Mouse (Mus musculus): ENCODE results near the gene Ppp1r1b.
A peak's percentile ranks its signal among the peaks of the same experiment; 100 is the strongest.

Ppp1r1b gene

DNA sequence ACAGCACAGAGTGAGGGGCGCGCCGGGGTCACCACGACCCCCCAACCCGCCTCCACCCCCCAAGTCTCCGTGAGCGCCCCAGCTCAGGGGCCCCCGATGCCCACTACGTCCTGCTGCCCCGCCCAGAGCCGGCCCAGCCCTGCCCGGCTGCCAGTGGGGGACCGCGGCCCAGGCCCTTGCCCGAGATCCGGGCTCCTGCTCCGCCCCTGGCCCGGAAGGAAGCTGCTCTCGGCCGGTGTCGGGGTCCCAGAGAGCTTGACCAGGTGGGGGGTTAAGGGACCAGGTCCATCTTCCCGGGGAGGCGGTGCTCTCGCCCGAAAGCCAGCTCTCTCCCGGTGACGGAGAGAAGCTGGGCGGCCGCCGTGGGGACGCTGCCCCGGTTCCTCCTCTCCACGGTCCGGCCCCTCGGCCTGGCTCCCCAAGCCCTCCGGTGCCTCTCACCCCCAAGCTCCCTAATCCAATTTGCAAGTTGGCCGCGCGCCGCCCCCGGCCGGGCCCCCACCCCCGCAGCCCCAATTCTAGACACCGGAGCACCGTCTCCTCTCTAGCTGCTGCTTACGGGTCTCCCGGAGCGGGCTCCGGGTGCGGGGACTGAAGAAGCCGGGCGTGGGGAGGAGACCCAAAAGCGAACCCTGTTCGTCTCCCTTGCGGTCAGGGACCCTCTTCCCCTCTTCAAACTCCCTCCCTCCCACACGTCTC is 19.7 kb upstream of the Ppp1r1b start:
- DNase-seq (ENCODE audit: low spot score in 2 of 2) = no peak

DNA sequence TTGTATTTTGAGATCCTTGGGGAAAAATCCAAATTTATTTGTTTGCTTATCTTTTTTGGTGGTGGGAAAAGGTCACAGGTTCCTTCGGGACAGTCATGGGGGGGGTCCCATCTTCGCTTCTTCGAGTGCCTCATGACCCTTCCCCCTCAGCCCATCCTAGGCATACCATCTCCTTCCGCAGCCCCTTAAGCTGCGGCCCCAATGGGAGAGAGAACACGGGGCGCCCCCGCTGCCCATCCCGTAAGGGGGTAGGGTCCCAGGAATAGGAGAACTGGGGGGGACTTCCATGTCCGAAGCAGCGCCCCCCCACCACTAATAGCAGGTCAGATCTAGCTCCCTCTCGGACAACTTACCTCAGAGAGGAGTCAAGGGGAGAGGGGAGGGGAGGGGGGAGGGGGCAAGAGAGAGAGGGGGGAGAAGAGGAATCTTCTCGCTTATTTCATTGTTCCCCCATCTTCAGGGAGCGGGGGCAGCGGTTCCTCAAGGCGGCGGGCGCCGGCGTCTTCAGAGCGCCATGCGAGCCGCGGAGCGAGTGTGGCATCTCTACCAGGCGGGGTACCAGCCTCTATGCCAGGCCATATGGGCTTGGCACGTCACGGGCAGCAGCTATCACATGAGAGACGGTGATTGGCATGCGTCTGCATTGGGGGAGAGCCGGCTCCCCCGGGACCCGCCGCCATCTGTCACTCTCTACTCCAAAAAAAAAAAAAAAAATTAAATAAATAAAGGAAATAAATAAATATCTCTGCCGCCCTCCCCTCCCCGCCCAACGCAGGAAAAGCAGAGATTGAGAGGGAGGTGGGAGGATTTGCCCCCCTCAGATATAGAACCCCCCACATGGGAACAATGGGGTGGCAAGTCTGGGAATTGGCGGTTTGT is 18.9 kb upstream of the Ppp1r1b start, which contains the start of gene Neurod2:
TSS of gene Neurod2 (minus strand) at position 568 of the 879 bp plus-strand sequence.
- DNase-seq (ENCODE audit: low spot score in 2 of 2) = no peak

DNA sequence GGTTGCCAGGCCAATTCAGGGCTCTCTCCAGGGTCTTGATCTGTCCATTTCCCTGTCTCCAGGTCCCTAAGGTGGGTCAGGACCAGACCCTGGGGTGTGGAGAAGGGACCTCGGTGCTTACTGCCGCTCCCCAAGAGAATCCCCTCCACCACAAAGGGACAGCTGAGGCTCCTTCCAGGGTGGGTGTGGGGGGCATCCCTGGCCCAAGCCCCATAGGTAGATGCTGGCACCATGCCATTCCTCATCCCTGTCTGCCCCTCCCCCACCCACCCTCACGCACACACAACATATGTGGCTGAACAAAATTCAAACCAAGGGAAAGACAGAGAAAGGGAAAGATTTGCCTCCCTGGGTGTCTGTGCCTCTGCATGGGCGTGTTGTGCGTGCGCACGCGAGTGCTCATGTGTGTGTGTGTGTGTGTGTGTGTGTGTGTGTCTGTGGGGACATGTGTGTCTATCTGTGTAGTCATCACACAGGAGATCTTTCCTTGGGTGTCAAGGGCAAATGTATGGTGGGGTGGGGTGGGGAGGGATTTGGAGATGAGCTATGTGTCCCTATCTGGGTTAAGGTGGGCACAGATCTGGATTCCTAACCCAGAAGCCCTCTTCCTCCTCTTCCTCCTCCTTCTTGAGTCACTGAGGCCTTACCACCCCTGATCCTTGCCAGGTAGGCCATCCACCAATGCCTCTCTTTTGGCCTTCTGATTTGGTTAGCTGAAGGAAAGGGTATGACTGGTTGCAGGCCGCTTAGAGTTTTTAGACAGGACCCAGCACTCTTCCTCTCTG is 18.1 kb upstream of the Ppp1r1b start:
- no peak for DNase-seq (ENCODE audit: low spot score in 2 of 2)

DNA sequence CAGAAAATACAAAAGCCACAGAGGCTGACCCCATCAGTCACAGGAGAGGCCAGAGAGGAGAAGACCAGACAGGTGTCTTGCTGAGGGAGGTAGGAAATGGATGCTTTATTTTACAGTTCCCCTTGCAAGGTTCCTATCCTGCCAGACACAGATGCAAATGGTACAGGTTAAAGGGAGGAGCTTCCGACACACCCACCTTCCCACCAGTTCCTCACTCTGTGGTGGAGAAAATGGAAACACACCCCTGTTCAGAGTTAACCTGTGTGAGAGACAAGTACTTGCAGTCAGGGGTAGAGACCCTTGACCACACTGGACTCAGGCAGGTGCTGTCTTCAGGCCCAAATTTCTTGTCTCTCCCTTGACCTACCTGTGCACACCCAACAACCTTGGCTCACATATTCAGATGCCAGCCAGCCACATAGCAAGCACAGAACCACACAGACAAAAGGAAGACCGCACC is 17.4 kb upstream of the Ppp1r1b start:
- DNase-seq (ENCODE audit: low spot score in 2 of 2) = no peak

DNA sequence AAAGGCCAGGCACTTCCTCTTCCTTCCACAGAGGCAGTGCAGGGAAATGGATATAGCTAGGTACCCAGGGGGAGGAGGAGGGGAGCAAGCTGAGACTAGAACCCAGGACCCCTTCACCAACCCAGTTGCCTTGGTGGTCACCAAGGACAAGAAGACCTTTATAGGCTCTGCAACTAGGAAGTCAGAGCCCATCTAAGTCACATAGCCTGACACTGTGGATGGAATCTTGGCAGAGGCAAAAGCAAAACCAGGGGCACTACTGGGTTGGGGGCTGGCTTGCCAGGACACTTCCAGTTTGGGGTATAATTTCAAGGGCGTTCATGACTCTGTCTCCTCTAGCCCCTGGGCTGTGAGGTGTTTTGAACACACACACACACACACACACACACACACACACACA is 16.8 kb upstream of the Ppp1r1b start:
- no peak for DNase-seq (ENCODE audit: low spot score in 2 of 2)

DNA sequence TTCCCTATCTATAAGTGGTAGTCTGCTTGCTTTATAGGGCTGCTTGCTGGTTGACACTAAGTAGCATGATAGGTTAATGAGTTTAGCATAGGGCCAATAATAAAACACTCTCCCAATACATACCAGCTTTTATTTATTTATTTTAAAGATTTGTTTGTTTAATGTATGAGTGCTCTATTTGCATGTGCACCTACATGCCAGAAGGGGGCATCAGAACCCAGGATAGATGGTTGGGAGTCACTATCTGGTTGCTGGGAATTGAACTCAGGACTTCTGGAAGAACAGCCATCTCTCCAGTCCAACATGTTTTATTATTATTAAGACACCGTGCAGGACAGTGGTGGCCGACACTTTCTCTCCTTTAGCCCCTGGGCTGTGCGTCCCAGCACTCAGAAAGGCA is 16.0 kb upstream of the Ppp1r1b start:
- no peak for DNase-seq (ENCODE audit: low spot score in 2 of 2)

DNA sequence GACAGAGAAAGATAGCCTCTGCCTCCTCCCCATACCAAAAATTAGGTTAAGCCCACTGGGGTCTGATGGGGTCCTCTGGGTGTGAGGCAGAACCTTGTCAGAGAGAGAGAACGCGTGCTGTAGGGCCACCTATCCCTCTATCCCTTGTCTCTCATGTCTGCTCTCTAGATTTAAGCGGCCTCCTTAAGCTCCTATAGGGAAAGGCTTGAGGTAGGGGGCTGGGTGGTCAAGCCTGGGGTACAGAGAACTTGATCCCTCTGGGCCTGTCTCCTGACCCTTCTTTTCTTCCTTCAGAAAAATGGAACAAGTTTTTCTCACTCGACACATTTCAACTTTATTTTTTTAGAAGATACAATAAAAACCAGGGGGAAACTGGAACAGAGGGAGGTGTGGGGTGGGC is 15.4 kb upstream of the Ppp1r1b start:
- no peak for DNase-seq (ENCODE audit: low spot score in 2 of 2)

DNA sequence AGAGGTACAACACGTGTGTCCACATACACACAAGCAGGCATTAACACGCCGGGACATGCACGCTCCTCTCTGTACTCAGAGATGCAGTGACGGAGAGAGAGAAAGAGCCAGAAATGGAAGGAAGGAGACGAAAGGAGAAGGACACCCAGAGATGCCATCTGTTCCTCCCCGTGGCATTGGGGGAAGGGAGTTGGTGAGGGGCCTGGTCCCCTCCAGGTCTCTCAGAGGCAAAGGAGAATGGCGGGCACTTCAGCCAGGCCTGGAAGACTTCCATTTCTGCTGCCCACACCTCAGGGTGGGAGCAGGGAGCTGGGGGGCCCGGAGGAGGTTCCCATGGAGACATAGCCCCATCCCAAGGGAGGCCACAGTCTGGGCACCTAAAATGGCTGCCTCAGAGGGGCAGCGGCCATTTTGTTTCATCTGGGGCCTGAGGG is 14.9 kb upstream of the Ppp1r1b start:
- DNase-seq (ENCODE audit: low spot score in 2 of 2) = no peak

DNA sequence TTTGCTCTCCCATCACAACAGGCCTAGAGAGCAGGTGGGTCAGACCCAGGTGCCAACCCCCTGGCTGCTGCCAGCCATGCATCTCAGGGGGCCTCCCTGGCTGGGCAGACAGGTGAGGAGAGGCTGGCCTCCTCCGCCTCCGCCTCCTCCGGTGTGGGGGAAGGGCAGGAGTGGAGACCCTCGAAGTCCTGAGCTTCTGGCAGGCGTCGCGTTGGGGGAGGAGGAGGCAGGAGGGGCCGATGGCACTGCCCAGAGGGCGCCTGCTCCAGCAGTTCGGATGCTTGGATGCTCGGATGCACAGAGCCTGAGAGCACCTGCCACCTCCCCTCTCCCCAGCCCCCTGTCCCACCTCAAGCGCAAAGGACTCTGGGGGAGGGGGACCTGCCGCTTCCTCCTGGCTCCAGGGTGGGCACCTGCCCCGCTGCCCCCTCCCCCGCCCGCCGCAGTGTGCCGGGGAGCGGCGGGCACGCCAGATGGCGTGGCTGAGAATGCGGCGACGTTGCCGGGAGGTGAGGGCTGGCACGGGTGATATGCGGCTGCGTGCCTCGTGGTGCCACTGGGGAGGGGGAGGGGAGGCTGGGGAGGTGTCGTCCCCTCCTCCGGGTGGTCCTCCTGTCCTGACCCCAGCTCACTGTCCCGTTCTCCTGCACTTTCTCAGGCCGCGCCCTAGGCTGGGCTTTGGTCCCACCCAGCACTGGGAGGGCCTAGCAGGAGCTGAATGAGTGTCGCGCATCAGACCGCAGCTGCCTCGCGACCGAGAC is 14.0 kb upstream of the Ppp1r1b start:
- DNase-seq (ENCODE audit: low spot score in 2 of 2) = no peak

DNA sequence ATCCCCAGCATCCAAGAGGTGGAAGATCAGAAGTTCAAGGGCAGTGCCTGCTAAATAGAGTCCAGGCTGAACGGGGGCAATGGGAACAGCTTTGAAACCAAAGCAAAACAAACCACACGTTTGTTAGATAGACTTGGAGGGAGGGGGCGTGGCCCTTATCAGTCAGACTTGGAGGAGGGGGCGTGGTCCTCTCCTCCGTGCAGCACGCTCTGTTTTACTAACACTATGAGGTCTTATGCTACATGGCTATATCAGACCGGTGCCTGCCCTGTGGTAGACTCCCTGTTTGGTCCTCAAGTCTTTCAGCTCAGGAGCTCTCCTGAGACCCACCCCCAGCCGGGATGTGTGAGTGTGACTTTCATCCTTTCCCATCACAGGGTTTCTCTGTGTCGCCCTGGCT is 13.0 kb upstream of the Ppp1r1b start:
- DNase-seq (ENCODE audit: low spot score in 2 of 2) = no peak

DNA sequence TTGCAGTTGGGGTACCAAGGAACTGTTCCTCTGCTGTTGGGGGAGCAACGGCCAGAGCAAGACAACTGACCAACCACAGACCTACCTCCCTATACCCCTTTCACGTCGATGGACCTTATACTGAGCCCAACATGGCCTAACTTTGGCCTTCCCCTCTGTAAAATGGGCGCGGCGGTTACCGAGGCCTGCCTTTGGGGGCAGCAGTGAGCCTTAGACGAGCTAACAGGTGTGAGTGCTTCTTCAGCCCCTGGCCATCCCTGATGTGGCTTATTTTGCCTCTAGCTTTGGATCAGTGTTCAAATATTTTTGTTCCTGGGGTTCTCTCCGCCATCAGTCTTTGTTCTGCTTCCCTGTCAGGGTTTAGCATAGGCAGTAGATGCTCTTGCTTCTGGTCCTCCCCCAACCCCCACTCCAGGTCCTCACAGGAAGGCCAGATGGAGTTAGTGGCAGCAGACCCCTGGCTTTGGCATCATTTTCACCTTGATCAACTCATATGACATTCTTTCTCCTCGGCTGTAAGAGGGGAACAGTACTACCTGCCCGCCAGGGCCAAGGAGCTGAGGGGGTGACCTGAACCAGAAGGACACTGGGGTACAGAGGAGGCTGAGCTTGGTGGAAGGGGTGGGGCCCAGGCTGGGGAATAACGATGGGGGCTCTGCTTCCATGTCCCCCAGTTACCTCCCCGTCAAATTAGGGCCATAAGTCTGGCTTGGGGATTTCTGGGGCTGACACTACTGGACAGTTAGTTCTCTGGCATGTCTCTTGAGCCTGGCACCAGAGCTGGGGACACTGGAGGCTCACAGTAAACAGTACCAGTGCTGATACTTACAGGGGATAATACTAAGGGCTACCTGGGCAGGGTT is 11.7 kb upstream of the Ppp1r1b start:
- no peak for DNase-seq (ENCODE audit: low spot score in 2 of 2)

DNA sequence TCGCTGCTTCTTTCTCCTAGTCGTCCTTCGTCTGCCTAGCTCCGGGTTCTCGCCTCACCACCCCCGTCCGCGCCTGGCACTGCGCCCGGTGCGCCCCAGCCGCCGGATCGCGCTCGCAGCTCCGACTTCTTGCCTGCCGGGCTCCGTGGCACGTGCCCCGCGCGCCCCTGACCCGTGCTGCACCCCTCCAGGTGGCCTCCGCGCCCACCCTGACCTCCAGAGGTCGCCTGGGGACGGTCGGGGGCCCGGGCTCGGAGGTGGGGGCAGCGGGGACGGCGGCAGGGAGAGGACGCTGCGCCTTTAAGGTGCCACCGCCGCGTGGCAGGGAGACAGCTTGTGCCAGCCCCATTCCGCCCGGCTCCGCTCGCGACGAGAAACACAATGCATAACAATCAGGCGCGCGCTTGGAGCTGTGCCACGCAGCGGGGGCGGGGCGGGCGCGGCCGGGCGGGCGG is 9.7 kb upstream of the Ppp1r1b start:
- DNase-seq (ENCODE audit: low spot score in 2 of 2) = no peak

DNA sequence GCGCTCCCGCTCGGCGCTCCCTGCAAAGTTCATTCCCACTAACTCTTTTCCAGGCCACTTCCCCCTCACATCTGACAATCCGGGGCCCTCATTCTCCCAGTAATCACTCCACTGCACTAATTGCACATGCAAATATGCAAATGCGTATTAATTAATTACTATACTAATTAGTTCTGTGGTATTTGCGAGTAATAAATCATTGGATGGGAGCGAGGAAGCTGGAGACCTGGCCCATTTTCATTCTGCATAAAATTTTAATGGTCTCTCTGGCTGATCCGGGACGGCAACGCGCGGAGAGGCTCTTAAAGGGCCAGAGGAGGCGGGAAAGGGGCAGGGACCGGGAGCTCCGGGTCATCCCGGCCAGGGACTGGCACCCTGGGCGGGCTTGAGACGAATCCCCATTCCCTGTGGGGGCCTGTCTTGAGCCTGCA is 9.1 kb upstream of the Ppp1r1b start:
- DNase-seq (ENCODE audit: low spot score in 2 of 2) = no peak

DNA sequence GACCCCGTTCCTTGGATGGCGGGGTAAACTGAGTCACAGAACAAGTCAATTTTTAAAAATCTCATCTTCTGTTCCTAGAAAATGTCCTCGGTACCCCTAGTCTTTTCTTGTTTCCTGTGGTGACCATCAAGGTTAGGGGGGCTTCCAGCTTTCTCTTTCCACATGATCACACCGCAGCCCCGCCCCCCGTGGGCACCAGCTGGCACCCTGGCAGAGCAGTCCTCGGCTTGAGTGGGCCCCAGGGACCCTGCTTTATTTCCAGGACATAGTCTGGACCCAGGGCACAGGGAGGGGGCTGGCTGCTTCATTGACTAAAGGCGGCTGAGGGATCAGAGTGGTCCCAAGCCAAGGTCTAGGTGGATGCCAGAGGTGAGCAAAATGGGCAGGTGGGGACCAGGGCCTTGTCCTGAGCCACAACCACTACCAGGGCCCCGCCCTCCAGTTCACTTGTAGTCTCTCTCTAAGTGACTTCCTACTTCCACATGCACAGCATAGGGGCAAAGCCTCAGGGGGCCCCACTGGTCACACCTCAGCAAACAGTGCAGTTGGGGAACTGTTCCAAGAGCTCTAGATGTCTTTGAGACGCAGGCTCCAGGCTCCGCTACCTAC is 8.4 kb upstream of the Ppp1r1b start:
- no peak for DNase-seq (ENCODE audit: low spot score in 2 of 2)

DNA sequence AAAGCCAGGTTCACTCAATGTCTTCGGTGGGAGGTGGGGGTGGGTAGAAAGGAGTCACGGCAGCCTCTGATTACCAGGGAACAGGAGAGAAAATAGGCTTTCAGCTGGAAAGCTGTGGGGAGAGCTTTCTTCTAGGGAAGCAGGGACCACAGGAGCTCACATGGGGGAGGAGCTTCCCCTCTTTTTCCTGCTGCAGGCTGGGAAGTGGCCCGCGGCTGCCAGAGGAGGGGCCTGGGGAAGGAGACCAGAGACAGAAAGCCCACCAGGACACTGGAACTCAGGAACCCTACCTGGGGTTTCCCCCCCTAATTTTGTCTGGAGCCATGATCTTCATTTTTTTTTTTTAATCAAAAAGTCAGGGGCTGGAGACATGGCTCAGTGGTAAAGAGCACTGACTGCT is 7.6 kb upstream of the Ppp1r1b start:
- no peak for DNase-seq (ENCODE audit: low spot score in 2 of 2)

DNA sequence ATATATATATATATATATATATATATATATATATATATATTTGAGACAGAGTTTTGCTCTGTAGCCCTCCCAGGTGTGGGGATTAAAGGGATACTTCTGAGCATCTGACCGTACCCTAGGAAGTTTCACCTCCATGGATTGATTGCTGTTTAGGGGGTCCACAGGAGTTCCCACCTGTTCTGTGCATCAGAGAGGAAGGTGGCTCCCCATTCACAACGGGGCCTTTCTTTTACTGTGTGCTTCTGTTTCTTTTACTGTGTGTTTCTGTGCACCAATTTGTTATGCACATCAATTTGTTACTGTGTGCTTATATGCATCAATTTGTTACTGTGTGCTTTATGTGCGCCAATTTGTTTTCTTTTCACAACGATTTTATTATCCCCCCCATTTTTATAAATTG is 7.0 kb upstream of the Ppp1r1b start:
- no peak for DNase-seq (ENCODE audit: low spot score in 2 of 2)

DNA sequence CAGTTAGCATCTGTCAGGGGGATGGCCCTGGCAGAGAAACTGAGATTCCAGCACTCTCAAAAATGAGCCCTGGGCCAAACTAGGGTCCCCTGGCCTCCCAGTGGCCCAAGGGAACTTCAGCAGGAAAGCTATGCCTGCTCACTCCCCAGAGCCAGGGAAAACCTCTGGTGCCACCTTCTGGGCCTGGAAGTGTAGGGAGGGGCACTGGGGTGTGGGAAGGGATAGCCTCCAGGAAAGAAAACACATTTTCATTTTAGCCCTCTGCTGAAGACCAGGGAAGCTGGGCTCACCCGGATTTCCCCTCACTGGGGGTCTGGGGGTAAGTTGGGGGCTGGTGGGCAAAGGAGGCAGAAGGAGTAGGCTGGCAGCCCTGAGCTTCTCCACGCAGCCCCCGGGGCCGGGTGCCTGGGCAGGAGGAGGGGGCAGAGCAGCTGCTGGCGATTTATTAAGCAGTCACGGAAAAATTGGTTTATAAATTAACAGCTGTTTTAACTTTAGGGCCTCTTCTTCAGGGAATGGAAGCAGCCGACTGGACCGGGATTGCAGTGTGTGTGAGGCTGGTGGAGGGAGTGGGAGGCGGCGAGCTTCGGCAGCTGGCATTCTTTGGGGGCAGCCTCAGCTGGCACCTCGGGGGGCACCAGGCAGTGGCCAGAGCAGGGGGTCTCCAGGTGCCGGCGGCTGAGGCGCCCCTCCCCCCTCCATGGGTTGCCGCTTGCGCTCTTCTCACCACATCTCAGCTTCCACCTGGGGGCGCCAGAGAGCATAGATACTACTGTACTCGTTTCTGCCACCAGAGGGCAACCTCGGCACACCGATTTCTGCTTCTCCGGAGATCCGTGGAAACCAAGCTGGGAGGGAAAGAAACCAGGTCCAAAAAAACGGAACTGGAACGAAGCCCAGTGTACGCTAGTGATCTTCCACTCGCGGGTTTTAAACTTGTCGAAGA is 5.9 kb upstream of the Ppp1r1b start:
- peak; percentile 80 to 92 for DNase-seq (ENCODE audit: low spot score in 2 of 2)

DNA sequence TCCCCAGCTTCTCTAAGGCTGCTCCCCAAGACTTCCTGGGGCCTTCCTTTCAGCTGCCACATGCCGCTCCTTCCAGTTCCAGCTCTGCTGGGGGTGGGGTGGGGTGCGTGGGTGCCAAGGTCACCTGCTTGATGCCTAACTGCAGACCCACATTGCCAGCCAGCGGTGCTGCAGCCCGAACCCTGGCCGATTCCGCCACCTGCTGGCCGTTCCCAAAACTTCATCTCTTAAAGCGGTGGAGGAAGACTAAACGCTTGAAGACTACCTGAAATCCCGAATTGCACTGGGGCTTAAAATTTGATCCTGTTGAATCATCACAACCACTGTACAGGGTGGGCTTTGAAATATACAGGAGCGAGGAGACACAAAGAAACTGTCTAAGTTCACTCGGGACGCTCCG is 3.0 kb upstream of the Ppp1r1b start:
- DNase-seq (ENCODE audit: low spot score in 2 of 2) = peak; percentile 44 to 64

DNA sequence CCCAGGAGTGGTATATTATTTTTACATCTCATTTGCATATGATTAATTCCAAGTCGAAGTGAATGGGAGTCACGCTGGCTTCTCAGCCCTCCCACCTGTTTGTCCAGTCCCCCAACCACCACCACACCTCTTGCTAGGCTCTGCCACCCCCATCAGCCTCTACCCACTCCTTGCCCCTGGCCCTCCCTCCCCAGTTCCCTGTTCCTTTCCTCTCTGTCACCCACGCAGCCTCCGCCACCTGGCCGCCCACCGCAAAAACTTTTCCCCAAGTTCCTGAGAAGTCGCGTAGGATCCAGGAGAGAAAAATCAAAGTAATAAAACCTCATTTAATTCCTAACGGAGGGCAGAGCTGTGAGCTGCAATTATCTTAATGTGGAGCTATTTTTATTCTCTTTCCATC is 2.0 kb upstream of the Ppp1r1b start:
- DNase-seq (ENCODE audit: low spot score in 2 of 2) = no peak

Measured in heart, adult 9 months (tissue).